Mouse (Mus musculus) WW6 (cell line): Measurements from ENCODE around the gene Fam81a.

Experiments
- DNase-seq: peaks from one replicate; pipeline ENCODE4 v3.0.0-alpha.2; 2013; ENCODE audit warnings: low read depth, low spot score

Gene Fam81a

GRCm38 (mm10) chr9:70142460-70142859, at the start of gene Fam81a:
Gene Fam81a, minus strand, starts transcription at chr9:70142560.
- DNase-seq = no peak

- DNase-seq = no peak
Measured at GRCm38 (mm10) chr9:70182639-70183038, 40.3 kb upstream of the Fam81a start.

DNA sequence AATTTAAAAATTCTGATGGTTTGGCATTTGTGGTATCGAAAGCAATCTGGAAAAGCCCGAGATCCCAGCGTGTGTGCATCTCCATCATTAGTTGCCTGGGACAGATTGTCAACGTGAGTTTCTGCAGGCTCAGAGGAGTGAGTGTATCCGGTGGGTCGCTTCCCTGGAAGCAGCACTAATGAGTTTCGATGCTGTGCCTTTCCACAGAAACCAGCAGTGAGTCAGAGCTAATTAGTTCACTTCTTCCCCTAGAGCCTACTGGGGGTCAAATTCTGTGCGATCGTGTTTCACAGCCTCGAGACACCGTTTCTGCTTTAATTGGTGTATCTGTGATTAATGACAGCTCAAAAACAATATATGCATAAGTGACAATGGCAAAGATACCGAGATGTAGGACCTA, 39.4 kb upstream of the Fam81a start:
- DNase-seq = no peak

- no peak for DNase-seq
Measured at GRCm38 (mm10) chr9:70176291-70176690, 33.9 kb upstream of the Fam81a start.

DNA sequence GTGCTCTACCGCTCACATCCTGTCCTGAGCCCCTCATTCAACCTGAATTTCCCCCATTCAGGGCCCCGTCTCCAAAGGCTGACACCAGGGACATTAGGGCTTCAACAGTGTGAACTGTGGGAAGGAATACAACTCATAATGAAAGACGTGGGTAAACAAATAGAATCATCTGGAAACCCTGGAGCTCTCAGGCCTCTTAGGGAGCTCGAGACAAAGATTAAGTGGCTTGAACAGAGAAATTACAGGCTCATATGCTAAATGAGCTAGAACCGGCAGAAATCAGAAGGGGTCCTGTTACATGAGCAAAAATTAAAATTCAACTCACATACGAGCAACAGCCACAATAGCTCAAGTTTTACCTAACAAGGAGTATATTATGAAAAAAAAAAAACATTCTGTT, 32.5 kb upstream of the Fam81a start:
- no peak for DNase-seq

DNA sequence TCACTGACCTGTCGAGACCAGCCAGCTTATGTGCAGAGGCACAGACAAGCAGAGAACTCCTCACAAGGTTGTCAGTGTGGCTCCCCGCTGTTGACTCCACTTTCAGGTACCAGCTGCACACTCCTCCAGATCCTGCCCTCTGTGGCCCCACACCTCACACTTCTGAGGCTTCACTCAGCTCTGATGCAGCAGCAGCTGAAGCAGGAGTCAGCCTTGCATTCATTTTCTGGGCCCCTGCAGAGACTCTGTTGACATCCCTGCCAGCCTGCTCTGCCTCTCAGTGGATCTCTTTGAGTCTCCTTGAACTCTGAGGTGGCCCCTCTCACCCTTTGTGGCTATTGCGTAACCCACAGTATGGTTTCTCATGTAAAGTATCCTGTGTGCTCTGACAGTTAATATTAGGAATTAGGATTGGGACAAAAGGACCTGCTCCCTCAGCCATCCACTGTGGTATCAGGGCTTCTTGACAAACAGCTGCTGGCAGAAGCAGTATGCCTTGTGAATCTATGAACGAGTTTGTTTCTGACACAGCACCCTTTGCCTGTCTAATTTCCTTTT, 32.0 kb upstream of the Fam81a start:
- DNase-seq = no peak

DNA sequence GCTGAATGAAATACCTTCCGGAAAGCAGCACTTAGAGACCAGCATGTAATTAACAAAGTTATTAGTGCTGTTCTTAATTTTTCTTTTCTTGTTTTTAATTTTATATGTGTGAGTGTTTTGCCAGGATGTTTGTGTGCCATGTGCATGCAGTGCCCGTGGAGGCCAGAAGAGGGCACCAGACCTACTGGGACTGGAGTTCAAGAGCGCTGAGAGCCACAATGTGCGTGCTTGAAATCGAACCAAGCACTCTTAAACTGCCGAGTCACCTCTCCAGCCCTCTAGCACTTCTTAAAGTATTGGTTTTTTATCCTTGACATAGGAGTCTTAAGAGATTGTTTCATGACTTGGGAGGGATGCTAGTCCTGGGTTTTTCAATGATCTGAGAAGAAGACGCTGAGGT, 26.6 kb upstream of the Fam81a start:
- peak; percentile 39 for DNase-seq

DNA sequence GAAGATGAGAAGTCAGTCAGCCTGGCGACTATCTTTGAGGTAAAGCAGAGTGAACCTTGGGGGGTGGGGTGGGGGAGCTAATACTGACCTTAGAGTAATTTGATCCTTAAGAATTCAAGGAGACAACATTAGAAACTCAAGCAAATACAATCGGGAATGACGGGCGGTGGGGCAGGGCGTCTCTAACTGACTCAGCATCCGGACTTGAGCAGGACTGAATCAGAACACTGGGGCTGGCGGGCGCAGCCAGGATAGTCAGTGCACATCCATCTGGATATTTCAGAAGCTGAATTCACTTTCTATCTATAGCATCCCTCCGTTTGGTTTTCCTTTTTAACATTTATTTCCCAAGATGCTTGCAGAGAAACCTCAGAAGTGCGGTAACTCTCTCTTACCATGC, 17.7 kb upstream of the Fam81a start:
- DNase-seq = no peak

DNA sequence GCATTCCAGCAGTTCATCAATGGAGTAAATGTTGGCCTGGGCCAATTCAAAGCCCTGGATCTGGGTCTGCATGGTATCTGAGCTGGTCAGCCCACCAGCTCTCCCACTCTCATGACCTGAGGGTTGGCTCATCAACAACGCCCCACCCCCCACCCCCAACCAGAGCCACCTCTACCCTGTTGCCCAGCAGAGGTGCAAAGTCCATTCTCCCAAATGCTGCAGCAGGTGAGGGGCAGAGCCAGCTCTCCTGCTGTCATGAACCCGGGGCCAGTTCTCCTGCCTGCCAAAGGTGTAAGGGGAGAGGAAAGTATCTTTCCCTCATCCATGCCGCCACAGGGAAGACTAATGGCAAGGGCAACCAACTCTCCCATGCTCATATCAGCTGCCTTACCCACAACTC, 5.3 kb upstream of the Fam81a start:
- DNase-seq = no peak

DNA sequence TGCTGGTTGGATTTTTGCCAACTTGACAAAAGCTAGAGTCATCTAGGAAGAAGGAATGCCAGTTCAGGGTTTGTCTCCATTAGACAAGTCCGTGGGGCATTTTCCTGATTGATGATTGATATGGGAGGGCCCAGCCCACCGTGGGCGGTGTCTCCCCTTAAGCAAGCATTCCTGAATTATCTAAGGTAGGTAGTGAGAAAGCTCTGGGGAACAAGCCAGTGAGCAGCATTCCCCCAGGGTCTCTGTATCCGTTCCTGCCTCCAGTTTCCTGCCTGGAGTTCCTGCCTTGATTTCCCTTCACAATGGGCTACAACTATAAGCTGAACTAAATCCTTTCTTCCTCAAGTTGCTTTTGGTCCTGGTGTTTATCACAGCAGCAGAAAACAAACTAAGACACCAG, 3.1 kb upstream of the Fam81a start:
- no peak for DNase-seq

DNA sequence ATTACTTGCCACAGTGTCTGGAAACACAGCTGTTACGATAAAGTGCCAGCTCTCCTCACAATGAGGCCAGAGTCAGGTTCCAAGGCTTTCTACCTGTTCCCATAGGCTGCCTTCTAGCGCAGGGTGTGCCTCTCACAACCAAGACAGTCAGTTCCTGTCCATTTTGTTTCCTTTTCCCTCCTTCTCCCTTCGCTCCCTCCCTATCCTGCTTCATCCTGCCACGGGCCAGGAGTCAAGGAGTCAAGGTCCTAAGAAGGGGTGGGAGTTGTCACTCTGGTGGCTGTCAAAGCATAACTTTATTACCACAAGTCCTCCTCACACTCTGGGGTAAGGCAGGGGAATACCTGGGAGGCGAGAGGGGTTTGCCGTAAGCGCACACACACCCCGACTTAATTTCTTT, 966 bp upstream of the Fam81a start:
- DNase-seq = no peak

- DNase-seq = no peak
Measured at GRCm38 (mm10) chr9:70141885-70142326, 454 bp downstream of the Fam81a start.

DNA sequence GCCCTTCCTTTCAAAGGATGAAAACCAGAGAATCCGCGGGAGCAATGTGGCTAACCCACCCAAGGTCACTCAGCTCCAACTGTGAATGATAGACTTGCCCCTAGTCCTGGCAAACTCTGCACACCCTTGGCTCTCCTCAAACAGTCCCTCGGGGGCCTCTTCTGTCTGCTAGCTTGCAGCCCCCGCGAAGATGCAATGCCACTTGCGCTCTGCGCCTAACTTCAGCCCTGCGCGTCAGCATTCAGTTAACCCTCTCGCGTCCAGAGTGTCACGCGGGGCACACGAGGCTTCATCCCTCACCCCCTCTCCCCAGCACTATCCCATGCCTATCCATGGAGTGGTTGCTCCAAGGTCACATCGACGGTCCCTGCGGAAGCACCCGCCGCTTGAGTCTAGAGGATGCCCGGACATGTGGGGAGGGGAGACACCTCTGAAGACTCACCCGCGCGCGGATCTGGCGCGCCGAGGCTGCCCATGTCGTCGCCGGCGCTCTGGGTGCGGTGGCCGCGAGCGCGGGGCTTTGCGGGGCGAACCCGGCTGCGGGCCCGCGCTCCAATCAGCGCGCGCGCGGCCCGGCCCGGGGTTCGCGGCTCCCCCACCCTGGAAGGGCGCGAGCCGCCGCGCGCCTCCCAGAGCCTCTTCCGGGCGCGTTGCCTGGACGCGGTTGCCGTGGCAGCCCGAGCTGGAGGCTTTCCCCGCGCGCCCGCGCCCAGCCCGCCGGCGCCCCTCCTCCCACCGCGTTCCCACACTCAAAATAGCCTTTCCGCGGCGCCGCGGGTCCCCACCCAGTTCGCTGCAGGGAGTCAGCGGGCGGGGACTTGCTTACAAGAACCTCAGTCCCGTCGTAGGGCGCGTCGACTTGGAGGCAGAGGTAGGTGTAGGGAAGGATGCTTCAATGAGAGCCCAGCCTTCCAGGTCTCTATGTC, 1.2 kb downstream of the Fam81a start:
- peak; percentile 65 for DNase-seq

DNA sequence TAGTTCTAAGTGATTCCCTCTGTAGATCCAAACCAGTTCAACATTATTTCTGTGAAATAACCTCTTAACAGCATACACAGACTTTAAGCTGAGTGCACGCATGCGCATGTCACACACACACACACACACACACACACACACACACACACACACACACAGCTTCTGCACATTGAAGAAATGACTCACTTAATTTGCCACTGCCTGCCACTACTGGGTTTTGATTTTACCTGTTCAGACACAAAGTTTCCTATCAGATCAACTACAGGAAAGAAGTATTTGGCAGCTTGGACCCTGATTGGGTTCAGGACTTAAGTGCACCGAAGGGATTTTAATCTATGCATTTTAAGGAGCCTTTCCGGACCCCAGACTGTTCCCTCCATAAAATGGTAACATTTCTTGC, 2.0 kb downstream of the Fam81a start:
- DNase-seq = no peak

- no peak for DNase-seq
Measured at GRCm38 (mm10) chr9:70139331-70139885, 3.0 kb downstream of the Fam81a start.

- no peak for DNase-seq
Measured at GRCm38 (mm10) chr9:70138511-70138910, 3.8 kb downstream of the Fam81a start.

GRCm38 (mm10) chr9:70137991-70138390, 4.4 kb downstream of the Fam81a start:
- no peak for DNase-seq

DNA sequence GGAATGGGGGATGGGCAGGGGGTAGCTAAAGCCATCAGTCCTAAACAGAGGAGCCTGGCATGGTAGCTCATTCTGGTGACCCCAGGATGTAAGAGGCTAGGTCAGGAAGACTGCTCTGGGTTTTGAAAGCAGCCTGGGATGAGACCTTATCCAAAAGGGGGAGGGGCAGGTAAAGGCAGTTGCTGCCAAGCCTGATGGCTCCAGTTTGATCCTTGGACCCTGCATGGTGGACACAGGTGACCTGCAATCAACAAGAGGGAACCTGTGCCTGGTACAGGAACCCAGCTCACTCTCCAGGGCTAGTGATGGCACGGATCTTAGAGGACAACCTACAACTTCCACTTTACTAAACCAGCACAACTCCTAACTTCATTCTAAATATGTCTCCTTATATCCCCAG, 7.2 kb downstream of the Fam81a start:
- no peak for DNase-seq

DNA sequence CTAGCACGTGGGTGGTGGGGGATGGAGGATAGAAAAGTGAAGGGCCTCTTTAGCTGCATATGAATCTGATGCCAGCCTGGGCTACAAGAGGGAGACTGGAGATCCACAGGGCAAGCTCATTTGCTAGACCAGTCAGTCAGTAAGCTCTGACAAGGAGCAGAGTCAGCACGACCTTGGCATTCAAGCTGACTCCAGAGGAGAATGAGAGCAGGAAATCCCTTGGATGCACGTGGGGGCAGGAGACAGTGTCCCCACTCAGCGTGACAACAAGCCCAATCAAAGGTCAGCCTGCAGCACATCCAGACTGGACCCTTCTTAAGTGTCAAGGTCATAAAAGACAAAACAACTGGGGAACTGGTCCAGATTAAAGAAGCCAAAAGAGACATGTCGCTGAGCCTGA, 7.6 kb downstream of the Fam81a start:
- no peak for DNase-seq

- no peak for DNase-seq
Measured at GRCm38 (mm10) chr9:70134215-70134614, 8.1 kb downstream of the Fam81a start.

- DNase-seq = no peak
Measured at GRCm38 (mm10) chr9:70130786-70131185, 11.6 kb downstream of the Fam81a start.

DNA sequence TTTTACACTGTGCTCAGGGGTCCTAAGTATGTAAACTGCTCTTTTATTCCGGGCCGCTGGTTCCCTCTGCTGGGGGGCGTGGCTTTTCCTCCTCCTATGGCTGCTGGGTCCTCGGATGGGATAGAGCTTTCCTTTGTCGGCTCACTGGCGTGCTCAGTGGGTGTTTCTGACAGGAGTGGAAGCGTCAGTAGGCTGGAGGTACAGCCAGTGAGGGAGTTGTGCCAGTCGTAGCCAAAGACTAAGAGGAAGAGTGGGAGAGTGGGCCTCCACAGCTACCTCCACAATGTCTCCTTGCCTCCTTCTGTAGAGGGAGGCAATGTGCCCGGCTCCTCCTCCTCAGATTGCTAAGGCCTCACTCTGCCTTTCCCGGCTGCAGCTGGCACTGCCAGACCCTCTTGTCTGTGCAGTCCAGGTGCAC, 30.5 kb downstream of the Fam81a start:
- no peak for DNase-seq

GRCm38 (mm10) chr9:70110871-70111270, 31.5 kb downstream of the Fam81a start:
- no peak for DNase-seq
